Mouse (Mus musculus) layer of hippocampus, adult 2 months (tissue): ENCODE measurements around the gene Popdc2. TPM values are rescaled to one million over a fixed set of nuclear protein-coding genes. Genes with fewer than 3 reads are reported as not detected.
A peak's percentile ranks its signal among the peaks of the same experiment; 100 is the strongest.

Source experiments
- DNase-seq, 2 experiments: peaks; one replicate each; pipeline ENCODE4 v3.0.0; 2022; ENCODE audit warnings: low spot score in 2 of 2
- H3K27ac ChIP-seq: fragments of 200-600 bp; 2 replicates; pipeline ENCODE4 v1.8.1; 2022
- H3K4me3 ChIP-seq: fragments of 200-600 bp; 2 replicates; pipeline ENCODE4 v1.8.1; 2022; ENCODE audit warnings: mild to moderate bottlenecking
- CTCF ChIP-seq: fragments of 200-600 bp; conservative IDR thresholded peaks from 2 replicates; pipeline ENCODE4 v1.8.1; 2022; ENCODE audit warnings: antibody characterized with exemption, mild to moderate bottlenecking, moderate library complexity
- total RNA-seq, 2 experiments: library from RNA; stranded (reverse); gene quantifications; 2 replicates each; pipeline ENCODE4 v1.2.3; 2021

Gene Popdc2
- total RNA-seq, 2 experiments from 2014 or later: 0.44 to 0.49 TPM

DNA sequence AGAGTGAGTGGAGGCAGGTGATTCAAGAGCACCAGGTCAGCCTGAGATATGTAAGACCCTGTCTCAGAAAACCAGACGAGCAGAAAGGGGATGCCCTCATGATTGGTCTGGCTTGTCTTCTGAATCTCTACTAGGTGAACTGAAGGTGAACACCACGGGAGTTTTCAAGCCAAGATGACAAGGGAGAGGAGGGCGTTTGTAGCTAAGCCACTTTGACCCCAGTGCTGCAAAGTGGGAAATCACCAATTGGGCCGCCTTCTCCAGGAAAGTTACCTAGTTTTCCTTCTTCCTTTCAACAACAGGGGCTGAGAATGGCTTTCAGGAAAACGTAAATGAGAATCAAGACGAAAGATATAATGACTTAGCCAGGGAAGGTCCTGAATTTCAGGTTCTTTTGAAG is 26.7 kb downstream of the Popdc2 start:
- Histone ChIP-seq H3K4me3 (no peak overlapping the region), H3K27ac (no peak overlapping the region)
- no peak for TF ChIP-seq CTCF
- DNase-seq: no peak

DNA sequence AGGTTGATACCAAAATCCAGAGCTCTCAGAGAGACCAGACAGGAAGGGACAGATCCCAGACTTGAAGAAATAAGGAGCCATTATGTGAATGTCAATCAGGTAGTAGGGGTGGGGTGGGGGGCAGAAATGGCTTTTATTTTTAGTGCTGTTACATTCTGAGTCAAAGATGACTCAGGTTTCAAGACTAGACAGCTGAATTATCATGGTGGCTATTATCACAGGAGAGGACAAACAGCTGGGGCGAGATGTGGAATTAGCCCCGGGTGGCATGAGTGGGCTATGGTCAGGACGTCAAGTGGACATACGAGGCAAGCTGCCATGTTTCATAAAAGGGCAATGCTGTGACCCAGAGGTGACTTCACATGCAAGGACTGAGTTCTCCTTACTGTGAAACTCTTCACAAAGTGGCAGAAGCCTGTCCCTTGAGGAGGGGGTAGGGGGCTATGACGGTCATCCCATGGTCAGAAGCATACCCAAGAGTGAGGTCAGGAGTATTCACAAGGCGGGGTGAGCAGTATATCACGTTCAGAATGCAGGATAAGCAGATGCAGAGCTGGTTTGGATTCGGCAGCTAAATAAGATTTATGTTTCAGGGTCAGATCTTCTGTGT is 27.4 kb downstream of the Popdc2 start:
- Histone ChIP-seq H3K4me3 (no peak overlapping the region), H3K27ac (no peak overlapping the region)
- no peak for DNase-seq
- no peak for TF ChIP-seq CTCF

DNA sequence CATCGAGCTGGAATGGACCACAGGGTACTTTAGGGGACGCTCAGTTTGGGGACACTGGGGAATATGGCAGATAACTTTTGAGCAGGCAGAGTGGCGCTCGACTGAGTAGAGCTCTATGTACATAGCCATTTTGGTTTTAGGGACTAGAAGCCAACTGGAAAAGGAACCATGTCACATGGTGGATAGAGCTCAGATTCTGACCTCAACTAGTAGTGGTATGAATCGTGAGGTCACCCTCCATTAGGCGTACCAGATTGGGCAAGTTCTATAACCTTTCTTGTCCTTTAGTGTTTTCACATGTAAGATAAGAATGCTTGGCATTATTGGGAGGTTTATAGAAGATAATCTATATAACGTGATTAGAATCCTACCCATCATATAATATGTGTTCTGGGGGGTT is 28.3 kb downstream of the Popdc2 start:
- TF ChIP-seq CTCF: no peak

DNA sequence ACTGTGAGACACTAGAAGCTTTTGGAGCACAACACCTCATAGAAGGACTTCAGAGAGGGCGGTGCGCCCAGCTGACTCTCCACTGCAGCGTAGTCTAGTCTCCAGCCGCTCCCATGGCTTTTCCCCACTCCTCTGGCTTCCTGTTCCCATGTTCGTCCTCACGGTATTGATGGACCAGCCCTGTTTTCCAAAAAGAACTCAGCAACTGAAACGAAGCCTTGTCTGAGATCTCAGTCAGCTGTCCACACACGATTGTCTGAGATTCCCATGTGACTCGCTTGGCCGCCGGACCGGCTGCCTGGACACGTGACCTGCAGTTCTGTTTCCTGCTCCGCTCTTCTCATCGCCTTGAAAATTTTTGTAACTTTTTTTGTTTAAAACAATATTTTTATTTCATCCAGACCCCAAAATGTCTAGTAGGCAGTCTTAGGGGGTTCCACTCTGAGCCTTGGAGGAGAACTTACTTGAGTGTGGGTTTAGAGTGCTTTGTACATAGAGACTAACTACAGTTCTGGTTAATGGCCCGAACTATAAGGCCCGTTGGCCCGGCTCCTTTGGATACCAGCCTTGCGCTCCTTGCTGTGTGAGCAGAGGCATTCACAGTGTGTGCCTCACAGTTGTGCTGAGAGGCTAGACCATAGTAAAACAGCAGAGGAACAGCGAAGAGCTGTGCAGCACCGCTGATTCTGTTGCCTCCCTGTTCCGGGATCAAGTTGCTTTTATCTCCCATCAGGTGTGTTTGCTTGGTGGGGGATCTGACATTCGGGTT is 30.3 kb downstream of the Popdc2 start:
- peak overlapping the region; percentile 83 for H3K27ac ChIP-seq
- DNase-seq: no peak
- H3K4me3 ChIP-seq: peak overlapping the region; percentile 11
- no peak for TF ChIP-seq CTCF

More for the DNA sequence above, 28.3 kb downstream of the Popdc2 start:
- no peak overlapping the region for H3K4me3 ChIP-seq
- H3K27ac ChIP-seq: no peak overlapping the region
- no peak for DNase-seq

DNA sequence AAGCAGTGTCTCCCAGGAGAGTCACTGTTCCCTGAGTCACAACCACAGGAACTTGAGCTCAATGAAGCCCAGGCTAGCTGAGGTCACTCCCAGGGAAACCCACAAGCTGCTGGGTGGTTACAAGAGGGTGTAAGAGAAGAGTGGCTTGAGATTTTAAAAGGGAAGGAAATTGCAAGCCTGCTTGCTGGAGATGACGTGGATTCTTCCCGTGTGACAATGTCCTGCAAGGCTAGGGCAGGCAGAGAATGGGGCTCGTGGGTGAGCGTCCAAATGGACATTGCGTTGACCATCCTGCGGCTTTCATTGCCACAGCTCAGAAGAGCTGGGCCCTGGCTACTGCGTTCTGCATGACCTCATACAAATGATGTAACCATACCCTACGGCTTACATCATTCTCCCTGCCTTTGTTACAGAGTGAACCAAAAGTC is 32.2 kb downstream of the Popdc2 start:
- H3K27ac ChIP-seq: no peak overlapping the region
- no peak overlapping the region for H3K4me3 ChIP-seq
- DNase-seq: no peak
- no peak for TF ChIP-seq CTCF

DNA sequence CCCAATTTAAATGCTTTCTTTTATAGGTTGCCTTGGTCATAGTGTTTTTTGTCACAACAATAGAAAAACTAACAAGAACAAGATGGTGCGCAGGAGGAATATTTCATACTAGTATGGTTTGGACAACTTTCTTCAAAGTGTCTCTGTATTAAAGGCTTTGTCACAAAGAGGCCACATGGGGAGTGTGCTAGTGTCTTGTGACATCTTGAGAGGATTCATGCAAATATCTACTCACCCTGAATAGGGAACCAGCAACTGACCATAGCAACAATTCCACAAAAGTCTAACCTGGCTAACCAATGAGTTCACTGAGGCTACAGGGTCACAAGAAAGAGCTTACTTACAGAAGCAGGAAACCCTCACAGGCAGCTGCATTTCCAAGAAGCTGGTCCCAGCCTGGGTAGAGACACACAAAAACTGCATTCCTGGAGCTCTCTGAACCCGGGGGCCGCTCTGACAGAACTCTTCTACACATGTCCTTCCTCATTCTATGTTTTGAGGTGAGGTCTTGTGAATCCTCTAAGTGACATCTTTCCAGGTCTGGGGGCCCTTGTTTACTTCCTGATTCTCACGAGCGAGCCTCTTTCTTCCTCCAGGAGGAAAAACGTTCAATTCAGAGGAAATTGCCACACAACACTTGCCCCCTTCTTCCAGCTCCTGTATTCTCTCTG is 33.2 kb downstream of the Popdc2 start:
- Histone ChIP-seq H3K27ac (no peak overlapping the region), H3K4me3 (no peak overlapping the region)
- no peak for DNase-seq
- no peak for TF ChIP-seq CTCF

DNA sequence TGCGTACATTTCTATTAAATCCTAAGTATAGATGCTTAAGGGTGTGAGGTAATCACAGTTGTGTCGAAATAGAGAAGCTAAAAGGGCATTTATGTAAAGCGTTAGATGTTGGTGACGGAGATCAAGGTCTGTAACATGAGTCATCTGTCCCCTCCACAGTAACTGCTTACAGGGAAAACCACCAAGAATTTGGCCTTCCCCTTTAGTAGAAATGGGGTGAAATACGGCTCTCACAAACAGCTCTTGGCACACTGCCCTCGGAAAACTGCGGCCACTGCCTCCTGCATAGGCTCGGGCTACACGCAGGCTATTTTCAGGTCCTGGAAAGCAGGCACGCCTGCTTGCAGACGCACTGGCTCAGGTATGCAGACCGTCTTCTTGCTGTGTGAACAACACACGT is 34.1 kb downstream of the Popdc2 start:
- TF ChIP-seq CTCF: no peak
- no peak overlapping the region for H3K27ac ChIP-seq
- DNase-seq: no peak
- H3K4me3 ChIP-seq: no peak overlapping the region

DNA sequence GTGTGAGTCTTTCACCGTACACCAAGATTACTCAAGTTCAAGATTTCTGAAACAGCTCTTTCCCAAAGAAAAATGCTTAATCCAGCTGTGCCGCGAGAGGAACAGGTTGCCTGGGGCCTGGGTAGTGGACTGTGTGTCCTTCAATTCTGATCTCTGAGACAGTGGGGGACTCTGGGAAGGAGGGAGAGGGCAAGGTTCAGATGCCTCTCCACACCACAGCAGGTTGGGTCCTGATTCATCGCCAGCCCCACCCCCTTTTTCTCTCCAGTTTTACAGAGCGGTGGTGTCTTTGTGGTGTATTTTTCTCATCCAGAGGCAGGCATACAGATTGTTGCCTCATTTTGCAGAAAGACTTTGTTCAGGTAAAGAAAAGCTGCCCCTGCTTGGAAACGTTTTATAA is 36.3 kb downstream of the Popdc2 start:
- no peak overlapping the region for H3K27ac ChIP-seq
- TF ChIP-seq CTCF: no peak
- no peak for DNase-seq
- no peak overlapping the region for H3K4me3 ChIP-seq

DNA sequence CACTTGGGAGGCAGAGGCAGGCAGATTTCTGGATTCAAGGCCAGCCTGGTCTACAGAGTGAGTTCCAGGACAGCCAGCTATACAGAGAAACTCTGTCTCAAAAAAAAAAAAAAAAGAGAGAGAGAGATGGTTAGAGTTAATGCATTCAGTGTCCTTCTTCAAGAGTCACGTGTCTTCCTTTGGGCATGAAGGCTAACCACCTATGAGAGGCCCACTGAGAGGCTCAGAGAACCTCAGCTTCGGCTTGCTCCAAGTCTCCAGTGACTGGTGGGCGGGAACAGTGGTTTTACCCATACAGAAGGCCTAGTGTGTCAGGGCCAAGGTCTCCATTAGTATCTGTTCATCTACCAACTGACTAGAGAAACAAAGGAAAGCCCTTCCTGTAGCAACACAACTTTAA is 37.1 kb downstream of the Popdc2 start:
- Histone ChIP-seq H3K27ac (peak overlapping the region; percentile 71; the same call in 1 of the 2 replicates), H3K4me3 (no peak overlapping the region)
- DNase-seq: no peak
- no peak for TF ChIP-seq CTCF

DNA sequence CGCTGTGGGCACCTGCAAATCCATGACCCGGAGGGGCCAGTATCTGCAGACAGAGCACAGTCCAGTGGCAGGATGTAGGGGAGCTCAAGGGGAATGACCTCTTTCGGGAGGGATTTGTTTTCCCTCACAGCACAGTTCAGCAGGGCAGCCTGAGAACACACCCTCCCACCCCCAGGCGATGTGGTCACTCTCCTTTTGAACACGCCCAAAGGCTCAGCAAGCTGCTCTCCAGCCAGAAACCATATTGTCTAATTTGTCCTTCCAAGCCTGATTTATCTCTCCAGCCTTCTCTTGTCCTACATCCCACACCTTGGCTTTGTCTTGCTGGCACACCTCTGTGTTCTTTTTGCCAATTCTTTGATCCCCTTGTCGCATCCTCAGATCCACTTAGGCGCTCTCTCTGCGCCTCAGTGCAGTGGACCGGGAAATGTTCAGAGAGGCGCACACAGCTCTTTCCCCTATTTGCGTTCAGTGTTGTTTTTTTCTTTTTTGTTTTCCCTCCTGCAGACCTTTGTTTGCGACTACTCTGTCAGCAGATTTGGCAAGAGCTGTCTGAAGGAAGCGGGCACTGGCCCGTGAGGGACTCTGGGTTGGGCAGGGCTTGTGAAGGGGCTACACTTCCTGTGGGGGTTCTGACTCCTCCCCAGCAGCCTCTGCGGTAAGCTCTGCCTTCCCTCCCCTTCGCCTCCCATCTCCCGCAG is 37.7 kb downstream of the Popdc2 start:
- DNase-seq: peak; percentile 8 to 38
- Histone ChIP-seq H3K4me3 (peak overlapping the region; percentile 48), H3K27ac (peak overlapping the region; percentile 71)
- no peak for TF ChIP-seq CTCF

DNA sequence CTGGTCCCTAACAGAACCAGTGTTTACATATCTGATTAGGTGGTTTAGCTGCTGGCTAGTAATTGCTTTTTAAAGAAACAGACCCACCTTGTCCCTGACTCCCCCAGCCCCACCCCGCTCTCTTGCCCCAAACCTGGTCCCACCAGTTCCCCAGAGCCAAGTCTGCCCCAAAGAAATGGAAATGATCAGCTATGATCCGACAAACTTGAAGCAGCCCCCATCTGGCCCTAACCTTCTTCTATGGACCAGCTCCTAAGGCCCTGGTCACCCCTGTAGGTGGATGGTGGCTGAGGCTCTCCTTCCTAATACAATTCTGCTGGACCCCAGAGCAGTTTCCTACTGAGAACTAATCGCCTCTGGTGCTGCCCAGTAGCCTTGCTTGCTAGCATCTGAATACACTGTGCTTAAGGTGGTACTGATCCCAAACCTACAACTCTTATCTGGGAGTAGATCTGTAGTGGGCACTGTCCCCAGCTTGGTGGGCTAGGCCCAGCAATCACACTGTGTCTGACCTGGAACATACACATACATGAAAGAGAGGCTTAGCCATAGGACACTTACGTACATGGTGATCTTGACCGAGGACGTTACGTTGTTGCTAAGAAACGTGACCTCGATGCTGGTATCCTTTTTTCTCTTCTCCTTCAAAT is 38.4 kb downstream of the Popdc2 start:
- Histone ChIP-seq H3K4me3 (peak overlapping the region; percentile 48), H3K27ac (peak overlapping the region; percentile 71)
- TF ChIP-seq CTCF: no peak
- DNase-seq: no peak

DNA sequence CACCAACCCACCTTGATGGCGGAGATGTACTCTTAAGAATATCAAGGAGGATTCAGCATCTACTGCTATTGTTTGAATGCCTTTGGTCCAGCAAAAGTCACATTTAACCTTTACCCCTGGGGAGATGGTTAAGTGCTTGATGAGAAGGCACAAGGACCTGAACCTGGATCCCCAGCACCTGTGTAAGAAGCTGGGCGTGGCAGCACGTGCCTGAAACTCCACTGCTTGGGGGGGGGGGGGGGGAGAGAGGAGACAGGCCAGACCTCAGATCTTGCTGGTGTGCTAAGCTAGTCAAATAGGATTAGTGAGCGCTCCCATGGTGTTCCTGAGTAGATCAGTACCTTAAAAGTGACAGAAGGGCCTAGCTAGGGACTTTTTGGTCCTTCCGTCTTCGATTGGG is 39.5 kb downstream of the Popdc2 start:
- no peak overlapping the region for H3K27ac ChIP-seq
- no peak for TF ChIP-seq CTCF
- DNase-seq: no peak
- H3K4me3 ChIP-seq: no peak overlapping the region
